Mouse (Mus musculus) adipose tissue, adult 10 weeks (tissue): ENCODE data around the gene Tarm1. TPM values are rescaled to one million over a fixed set of nuclear protein-coding genes. Genes with fewer than 3 reads are reported as not detected.

ENCODE experiments used
- polyA plus RNA-seq: library from polyadenylated mRNA; stranded (reverse); fragments of 350-450 nt; fragmentation: Illumina TruSeq; extraction: RNeasy Lipid Tissue Mini Kit (QIAGEN cat#74804); gene quantifications from one replicate; pipeline ENCODE4 v1.2.3, GENCODE M21; 2014; ENCODE audit warnings: low read depth, low replicate concordance

Gene Tarm1
- polyA plus RNA-seq: 0.21 TPM

DNA sequence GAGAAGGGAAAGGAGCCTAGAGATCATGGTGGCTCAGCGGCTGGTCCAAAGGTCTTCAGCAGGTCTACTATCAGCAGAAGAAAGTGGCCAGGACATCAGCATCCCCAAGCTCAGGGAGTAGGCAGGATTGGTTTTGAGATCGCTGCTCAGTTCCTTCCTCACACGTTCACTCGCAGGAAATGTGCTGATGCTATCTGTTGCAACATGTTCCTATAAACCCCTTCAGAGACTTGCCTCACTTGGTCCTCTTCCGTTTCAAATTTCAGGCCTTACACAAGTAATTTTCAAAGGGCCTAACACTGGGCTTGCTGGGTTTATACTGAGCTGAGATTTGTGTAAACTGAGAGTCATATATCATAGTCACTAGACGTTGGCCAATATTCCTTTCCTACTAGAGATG lies at the start of gene Tarm1:
Gene Tarm1, minus strand, starts transcription at position 186 of the 400 bp plus-strand sequence.

Other genes with a start within 250 kb of the Tarm1 start
- gene Myadm, start 213.5 kb downstream of the Tarm1 start, polyA plus RNA-seq: 86.4 TPM
- gene Prkcg, start 213.4 kb downstream of the Tarm1 start, polyA plus RNA-seq: 2.1 TPM
- 10.1 TPM for gene Cacng7, start 169.7 kb downstream of the Tarm1 start, polyA plus RNA-seq
- 0.16 TPM for gene Cacng8, start 111.9 kb downstream of the Tarm1 start, polyA plus RNA-seq
- not detected for gene Cacng6, start 78.4 kb downstream of the Tarm1 start, polyA plus RNA-seq
- not detected for gene Oscar, start 113.5 kb upstream of the Tarm1 start, polyA plus RNA-seq
- 354 TPM for gene Ndufa3, start 114.7 kb upstream of the Tarm1 start, polyA plus RNA-seq
- 19.6 TPM for gene Tfpt, start 127.3 kb upstream of the Tarm1 start, polyA plus RNA-seq
- 35.7 TPM for gene Prpf31, start 127.4 kb upstream of the Tarm1 start, polyA plus RNA-seq
- 38.7 TPM for gene Cnot3, start 142.6 kb upstream of the Tarm1 start, polyA plus RNA-seq
- 11.7 TPM for gene Leng1, start 163.2 kb upstream of the Tarm1 start, polyA plus RNA-seq
- 78.8 TPM for gene Tmc4, start 174.9 kb upstream of the Tarm1 start, polyA plus RNA-seq
- 63.6 TPM for gene Tsen34, start 190.2 kb upstream of the Tarm1 start, polyA plus RNA-seq
- 43.0 TPM for gene Mboat7, start 190.9 kb upstream of the Tarm1 start, polyA plus RNA-seq
- gene Rps9, start 201.4 kb upstream of the Tarm1 start, polyA plus RNA-seq: 1,770 TPM
- 11.8 TPM for gene Pirb, start 217.8 kb upstream of the Tarm1 start, polyA plus RNA-seq